Mouse (Mus musculus): ENCODE data around the gene Gm12169.

DNA sequence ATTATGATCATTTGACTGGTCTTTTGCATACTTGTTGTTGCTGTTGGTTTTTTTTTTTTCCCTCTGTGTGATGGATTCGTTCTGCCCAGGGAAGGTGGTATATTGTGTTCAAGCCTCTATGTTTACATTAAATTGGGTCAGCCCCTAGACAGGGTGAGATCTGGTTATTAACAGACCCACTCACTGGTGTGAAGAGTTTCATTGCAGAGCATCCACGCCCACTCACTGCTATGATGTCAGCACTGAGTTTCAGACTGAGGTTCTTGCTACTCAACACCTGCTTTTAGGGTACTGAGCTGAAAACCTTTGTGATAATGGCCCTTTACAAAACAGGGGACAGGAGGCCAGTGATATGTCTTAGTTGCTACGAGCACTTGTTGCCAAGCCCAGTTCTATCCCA is 16.9 kb upstream of the Gm12169 start:
- TF ChIP-seq GATA1 (IDR thresholded peaks at IDR 0.05; ENCODE audit: low read length) (no peak), TAL1 (IDR thresholded peaks at IDR 0.05; ENCODE audit: low read length) (no peak)
